Mouse (Mus musculus): ENCODE measurements around the gene Fgf3. TPM values are rescaled to one million over a fixed set of nuclear protein-coding genes. Genes with fewer than 3 reads are reported as not detected.
"Not testable (repeated sequence)": the region's sequence is repeated elsewhere in the genome, so short reads cannot be mapped to it uniquely, and the experiment has no call there.

Gene Fgf3
- polyA plus RNA-seq, 1 experiment from 2014 or later, result 16.7 TPM

DNA sequence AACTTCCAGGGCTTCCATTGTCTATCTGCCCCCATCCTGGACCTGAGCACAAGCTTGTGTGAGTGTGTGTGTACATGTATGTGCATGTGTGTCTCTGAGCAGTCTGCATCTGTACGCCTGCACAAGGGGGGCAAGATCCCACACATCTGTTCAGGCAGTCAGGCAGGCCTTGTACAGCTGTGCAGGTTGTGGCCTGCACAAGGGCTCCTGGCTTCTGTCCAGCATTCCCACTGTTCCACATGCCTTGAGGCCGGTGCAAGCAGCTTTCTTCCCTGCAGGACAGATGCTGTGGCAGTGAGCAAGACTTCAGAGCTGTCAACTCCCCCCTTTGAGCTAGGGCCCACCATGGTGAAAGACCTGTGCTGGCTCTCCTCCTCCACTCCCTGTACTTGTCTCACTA is 45.2 kb downstream of the Fgf3 start:
- WGBS, result 53% methylated on average over 2 of the region's 2 CpGs

GRCm38 (mm10) chr7:144887672-144888071 is 49.8 kb downstream of the Fgf3 start:
- 0 out of 2 replicates have a peak, but pooled peaks cover 3% of the 10 kb centered on the region for H3K4me1 ChIP-seq (ENCODE audit: control insufficient read depth, insufficient read depth, low read length)
- DNase-seq (no peak), ATAC-seq (ENCODE audit: low FRiP score, low TSS enrichment) (no peak)
- H3K36me3 ChIP-seq (ENCODE audit: control insufficient read depth, insufficient read depth, low read length), result no peaks in the 10 kb centered on the region
- H3K9me3 ChIP-seq (ENCODE audit: control insufficient read depth, low read length), result no peaks in the 10 kb centered on the region
- no peaks in the 10 kb centered on the region for H3K27me3 ChIP-seq (ENCODE audit: control insufficient read depth, insufficient read depth, low read length)
- no peak overlapping the region for H3K9ac ChIP-seq (replicated peaks; ENCODE audit: low read length)
- WGBS, result 90% methylated on average over 2 of the region's 2 CpGs
- no peak overlapping the region for H3K27ac ChIP-seq (replicated peaks; ENCODE audit: low read depth, low read length)
- no peak overlapping the region for H3K4me3 ChIP-seq (replicated peaks; ENCODE audit: low read depth, low read length)
- H3K4me2 ChIP-seq (ENCODE audit: low read length), result no peak overlapping the region

More for the DNA sequence above, 45.2 kb downstream of the Fgf3 start:
- H3K4me1 ChIP-seq (ENCODE audit: control insufficient read depth, insufficient read depth, low read length), result no peaks in the 10 kb centered on the region
- peak; percentile 27 for DNase-seq
- no peak overlapping the region for H3K4me2 ChIP-seq (ENCODE audit: low read length)
- no peak for ATAC-seq (ENCODE audit: low FRiP score, low TSS enrichment)
- no peak overlapping the region for H3K4me3 ChIP-seq (replicated peaks; ENCODE audit: low read depth, low read length)
- H3K9me3 ChIP-seq (ENCODE audit: control insufficient read depth, low read length), result no peaks in the 10 kb centered on the region
- no peaks in the 10 kb centered on the region for H3K27me3 ChIP-seq (ENCODE audit: control insufficient read depth, insufficient read depth, low read length)
- no peak overlapping the region for H3K9ac ChIP-seq (replicated peaks; ENCODE audit: low read length)
- H3K36me3 ChIP-seq (ENCODE audit: control insufficient read depth, insufficient read depth, low read length), result no peaks in the 10 kb centered on the region
- no peak overlapping the region for H3K27ac ChIP-seq (replicated peaks; ENCODE audit: low read depth, low read length)

- Histone ChIP-seq H3K9me3 (ENCODE audit: control insufficient read depth, low read length) (no peaks in the 10 kb centered on the region), H3K9ac (replicated peaks; ENCODE audit: low read length) (no peak overlapping the region), H3K27ac (replicated peaks; ENCODE audit: low read depth, low read length) (no peak overlapping the region), H3K4me1 (ENCODE audit: control insufficient read depth, insufficient read depth, low read length) (0 out of 2 replicates have a peak, but pooled peaks cover 3% of the 10 kb centered on the region), H3K36me3 (ENCODE audit: control insufficient read depth, insufficient read depth, low read length) (no peaks in the 10 kb centered on the region), H3K4me3 (replicated peaks; ENCODE audit: low read depth, low read length) (no peak overlapping the region), H3K27me3 (ENCODE audit: control insufficient read depth, insufficient read depth, low read length) (no peaks in the 10 kb centered on the region), H3K4me2 (ENCODE audit: low read length) (no peak overlapping the region)
- no peak for DNase-seq
- WGBS, result 6% methylated on average over 18 of the region's 18 CpGs
- no peak for ATAC-seq (ENCODE audit: low FRiP score, low TSS enrichment)
Measured at GRCm38 (mm10) chr7:144888564-144889299, 50.8 kb downstream of the Fgf3 start.

GRCm38 (mm10) chr7:144890661-144891060 is 52.8 kb downstream of the Fgf3 start:
- not testable (repeated sequence) for H3K9me3 ChIP-seq (ENCODE audit: control insufficient read depth, low read length); DNase-seq; H3K27me3 ChIP-seq (ENCODE audit: control insufficient read depth, insufficient read depth, low read length); ATAC-seq (ENCODE audit: low FRiP score, low TSS enrichment); H3K4me3 ChIP-seq (replicated peaks; ENCODE audit: low read depth, low read length); H3K4me2 ChIP-seq (ENCODE audit: low read length); H3K27ac ChIP-seq (replicated peaks; ENCODE audit: low read depth, low read length); H3K36me3 ChIP-seq (ENCODE audit: control insufficient read depth, insufficient read depth, low read length); H3K9ac ChIP-seq (replicated peaks; ENCODE audit: low read length)
- WGBS, result 94% methylated on average over 1 of the region's 1 CpGs
- peaks cover 13% of the 10 kb centered on the region for H3K4me1 ChIP-seq (ENCODE audit: control insufficient read depth, insufficient read depth, low read length)

GRCm38 (mm10) chr7:144891863-144892262 is 54.0 kb downstream of the Fgf3 start:
- ATAC-seq (ENCODE audit: low FRiP score, low TSS enrichment), result no peak
- DNase-seq, result no peak
- no peaks in the 10 kb centered on the region for H3K36me3 ChIP-seq (ENCODE audit: control insufficient read depth, insufficient read depth, low read length)
- H3K27ac ChIP-seq (replicated peaks; ENCODE audit: low read depth, low read length), result no peak overlapping the region
- 75% methylated on average over 2 of the region's 2 CpGs for WGBS
- H3K9ac ChIP-seq (replicated peaks; ENCODE audit: low read length), result no peak overlapping the region
- no peaks in the 10 kb centered on the region; the same call in 1 of the 2 replicates for H3K27me3 ChIP-seq (ENCODE audit: control insufficient read depth, insufficient read depth, low read length)
- peaks cover 17% of the 10 kb centered on the region for H3K4me1 ChIP-seq (ENCODE audit: control insufficient read depth, insufficient read depth, low read length)
- H3K4me2 ChIP-seq (ENCODE audit: low read length), result no peak overlapping the region
- no peaks in the 10 kb centered on the region for H3K9me3 ChIP-seq (ENCODE audit: control insufficient read depth, low read length)
- no peak overlapping the region for H3K4me3 ChIP-seq (replicated peaks; ENCODE audit: low read depth, low read length)

- no peaks in the 10 kb centered on the region for H3K36me3 ChIP-seq (ENCODE audit: control insufficient read depth, insufficient read depth, low read length)
- DNase-seq (no peak), ATAC-seq (ENCODE audit: low FRiP score, low TSS enrichment) (no peak)
- H3K4me2 ChIP-seq (ENCODE audit: low read length), result no peak overlapping the region
- peaks cover 20% of the 10 kb centered on the region for H3K4me1 ChIP-seq (ENCODE audit: control insufficient read depth, insufficient read depth, low read length)
- 45% methylated on average over 6 of the region's 6 CpGs for WGBS
- H3K9me3 ChIP-seq (ENCODE audit: control insufficient read depth, low read length), result no peaks in the 10 kb centered on the region
- H3K27ac ChIP-seq (replicated peaks; ENCODE audit: low read depth, low read length), result no peak overlapping the region
- H3K4me3 ChIP-seq (replicated peaks; ENCODE audit: low read depth, low read length), result no peak overlapping the region
- H3K9ac ChIP-seq (replicated peaks; ENCODE audit: low read length), result no peak overlapping the region
- no peaks in the 10 kb centered on the region; the same call in 1 of the 2 replicates for H3K27me3 ChIP-seq (ENCODE audit: control insufficient read depth, insufficient read depth, low read length)
Measured at GRCm38 (mm10) chr7:144892322-144892721, 54.4 kb downstream of the Fgf3 start.

Other genes with a start within 250 kb of the Fgf3 start
- gene Ano1, start 86.1 kb upstream of the Fgf3 start, polyA plus RNA-seq (2014; fragmentation: Nextera tagmentation; extraction: Ambion mirVana), result 7.3 and 14.9 TPM in 2 replicates
- gene Fgf4, start 9.3 kb downstream of the Fgf3 start, polyA plus RNA-seq (2014; fragmentation: Nextera tagmentation; extraction: Ambion mirVana), result not detected in 2 replicates
- gene Fgf15, start 58.4 kb downstream of the Fgf3 start, polyA plus RNA-seq (2014; fragmentation: Nextera tagmentation; extraction: Ambion mirVana), result 44.5 and 62.6 TPM in 2 replicates
- 25.4 and 34.8 TPM in 2 replicates for gene LTO1, start 77.0 kb downstream of the Fgf3 start, polyA plus RNA-seq (2014; fragmentation: Nextera tagmentation; extraction: Ambion mirVana)
- gene Ccnd1, start 101.8 kb downstream of the Fgf3 start, polyA plus RNA-seq (2014; fragmentation: Nextera tagmentation; extraction: Ambion mirVana), result 40.1 and 76.3 TPM in 2 replicates